Mouse (Mus musculus): ENCODE measurements around the gene Lrrc7.

DNA sequence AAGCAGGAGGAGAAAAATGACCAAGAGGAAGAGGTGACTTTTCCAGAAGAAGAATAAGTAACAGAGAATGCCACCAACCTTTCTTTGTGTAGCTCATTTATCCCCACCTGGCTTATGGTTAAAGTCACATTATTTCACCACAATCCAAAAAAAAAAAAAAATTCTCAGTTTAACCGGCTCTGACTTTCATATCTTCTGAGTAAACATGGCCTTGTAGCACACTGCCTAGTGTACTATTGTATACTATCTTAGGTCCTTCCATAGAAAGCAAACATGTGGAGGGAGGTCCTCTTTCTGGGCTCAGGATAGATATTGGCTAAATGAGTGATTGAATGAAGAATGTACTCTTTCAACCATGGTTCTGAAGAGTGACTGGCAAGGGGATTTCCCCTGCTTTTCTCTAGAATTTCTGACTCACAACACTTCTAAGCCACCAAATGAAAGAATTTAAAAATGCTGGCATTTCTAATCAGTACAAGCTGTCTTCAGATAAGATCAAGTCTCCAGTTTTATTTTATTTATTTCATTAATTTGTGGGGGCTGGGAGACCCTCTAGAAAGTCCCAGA, 400.0 kb downstream of the Lrrc7 start:
- TF ChIP-seq CTCF (IDR thresholded peaks at IDR 0.05; ENCODE audit: borderline replicate concordance, insufficient read depth, low read length), result no peak
- no peak for TF ChIP-seq POLR2A (IDR thresholded peaks at IDR 0.05; ENCODE audit: low read depth, low read length)
